Mouse (Mus musculus) liver, postnatal 0 days (tissue): ENCODE data around the gene Arhgap22. TPM values are rescaled to one million over a fixed set of nuclear protein-coding genes. Genes with fewer than 3 reads are reported as not detected.

Experiments used
- ATAC-seq: fragments of 200-750 bp; cut with Nextera tagmentation; 2 replicates; pipeline ENCODE4 v1.8.0; 2017; ENCODE audit warnings: mild to moderate bottlenecking, moderate library complexity
- DNase-seq: peaks from one replicate; pipeline ENCODE4 v3.0.0-alpha.2; 2016
- H3K27ac ChIP-seq: fragments of 300-500 bp; sonication (generic); 2 replicates; pipeline ENCODE4 v1.5.1; 2014; ENCODE audit warnings: antibody characterized with exemption, moderate library complexity, mild to moderate bottlenecking, low read depth
- H3K27me3 ChIP-seq: fragments of 300-500 bp; sonication (generic); 2 replicates; pipeline ENCODE4 v1.6.1; 2014; ENCODE audit warnings: low read length, control low read depth, mixed read lengths; ENCODE audit not compliant: insufficient read depth
- H3K36me3 ChIP-seq: fragments of 300-500 bp; sonication (generic); replicated peaks from 2 replicates; pipeline ENCODE4 v1.6.1; 2014; ENCODE audit warnings: mild to moderate bottlenecking, control low read depth, low read length, moderate library complexity, mixed read lengths; ENCODE audit not compliant: insufficient read depth
- H3K4me1 ChIP-seq: fragments of 300-500 bp; sonication (generic); 2 replicates; pipeline ENCODE4 v1.6.1; 2014; ENCODE audit warnings: antibody characterized with exemption, mild to moderate bottlenecking, control low read depth; ENCODE audit not compliant: insufficient read depth
- H3K4me2 ChIP-seq: fragments of 300-500 bp; sonication (generic); 2 replicates; pipeline ENCODE4 v1.6.1; 2014; ENCODE audit warnings: low read depth, mild to moderate bottlenecking, low read length, moderate library complexity, mixed read lengths
- H3K4me3 ChIP-seq: fragments of 300-500 bp; sonication (generic); 2 replicates; pipeline ENCODE4 v1.5.1; 2014; ENCODE audit warnings: low read depth, low read length
- H3K9ac ChIP-seq: fragments of 300-500 bp; sonication (generic); replicated peaks from 2 replicates; pipeline ENCODE4 v1.6.1; 2014; ENCODE audit warnings: mild to moderate bottlenecking, moderate library complexity
- H3K9me3 ChIP-seq: fragments of 300-500 bp; sonication (generic); 2 replicates; pipeline ENCODE4 v1.6.1; 2016; ENCODE audit warnings: mild to moderate bottlenecking, control low read depth, low read length, mixed read lengths
- CTCF ChIP-seq: sonication (generic); IDR thresholded peaks from 2 replicates; pipeline ENCODE4 v1.5.1; 2016; ENCODE audit warnings: antibody characterized with exemption, low read depth
- EP300 ChIP-seq: IDR thresholded peaks from 2 replicates; pipeline ENCODE4 v1.6.1; 2016; ENCODE audit warnings: antibody characterized with exemption, low read depth, mild to moderate bottlenecking
- WGBS: fragments of 180-500 bp; shearing (Covaris S2); extraction: QIAGEN DNeasy Blood & Tissue Kit; methylation state at CpG from one replicate; pipeline ENCODE4 v1.1.7; 2014; ENCODE audit not compliant: insufficient replicate concordance; 5-methylcytosine and 5-hydroxymethylcytosine counted together
- polyA plus RNA-seq: library from polyadenylated mRNA; unstranded; fragments of >200 nt; fragmentation: Nextera tagmentation; extraction: Ambion mirVana; gene quantifications from 2 replicates; pipeline ENCODE4 v1.2.1, GENCODE M21; 2015

Gene Arhgap22
- polyA plus RNA-seq, 1 experiment from 2014 or later = 0.73 TPM

GRCm38 (mm10) chr14:33216343-33217208 is 2.8 kb downstream of the Arhgap22 start:
- no peaks in the 10 kb centered on the region for H3K9me3 ChIP-seq
- H3K4me2 ChIP-seq = no peak overlapping the region
- peaks cover 3% of the 10 kb centered on the region; the same call in 1 of the 2 replicates for H3K27me3 ChIP-seq
- no peaks in the 10 kb centered on the region for H3K36me3 ChIP-seq
- peaks cover 9% of the 10 kb centered on the region for H3K4me1 ChIP-seq
- H3K4me3 ChIP-seq = no peak overlapping the region
- DNase-seq (no peak), ATAC-seq (no peak)
- no peak overlapping the region for H3K27ac ChIP-seq
- TF ChIP-seq EP300 = no peak
- no peak for TF ChIP-seq CTCF
- no peak overlapping the region for H3K9ac ChIP-seq
- 67% methylated on average over 19 of the region's 19 CpGs for WGBS

GRCm38 (mm10) chr14:33225235-33225634 is 11.4 kb downstream of the Arhgap22 start:
- TF ChIP-seq CTCF (no peak), EP300 (no peak)
- Histone ChIP-seq H3K4me1 (no peaks in the 10 kb centered on the region), H3K4me3 (no peak overlapping the region), H3K36me3 (no peaks in the 10 kb centered on the region), H3K9ac (no peak overlapping the region), H3K27ac (no peak overlapping the region), H3K9me3 (no peaks in the 10 kb centered on the region), H3K4me2 (no peak overlapping the region), H3K27me3 (no peaks in the 10 kb centered on the region)
- 80% methylated on average over 4 of the region's 4 CpGs for WGBS
- no peak for DNase-seq
- ATAC-seq = no peak

- WGBS = 78% methylated on average over 4 of the region's 4 CpGs
- TF ChIP-seq CTCF = no peak
- no peak for TF ChIP-seq EP300
- no peaks in the 10 kb centered on the region for H3K27me3 ChIP-seq
- no peak for ATAC-seq
- no peaks in the 10 kb centered on the region for H3K9me3 ChIP-seq
- H3K27ac ChIP-seq = no peak overlapping the region
- no peaks in the 10 kb centered on the region for H3K36me3 ChIP-seq
- H3K9ac ChIP-seq = no peak overlapping the region
- no peaks in the 10 kb centered on the region for H3K4me1 ChIP-seq
- DNase-seq = no peak
- no peak overlapping the region for H3K4me3 ChIP-seq
- no peak overlapping the region for H3K4me2 ChIP-seq
Measured at GRCm38 (mm10) chr14:33230672-33231071, 16.8 kb downstream of the Arhgap22 start.

- TF ChIP-seq EP300 (no peak), CTCF (no peak)
- H3K9ac ChIP-seq = no peak overlapping the region
- 52% methylated on average over 3 of the region's 3 CpGs for WGBS
- no peak overlapping the region for H3K27ac ChIP-seq
- H3K4me2 ChIP-seq = no peak overlapping the region
- H3K4me3 ChIP-seq = no peak overlapping the region
- H3K4me1 ChIP-seq = no peaks in the 10 kb centered on the region
- DNase-seq (no peak), ATAC-seq (no peak)
- H3K27me3 ChIP-seq = no peaks in the 10 kb centered on the region
- no peaks in the 10 kb centered on the region for H3K36me3 ChIP-seq
- H3K9me3 ChIP-seq = no peaks in the 10 kb centered on the region
Measured at GRCm38 (mm10) chr14:33231311-33231710, 17.5 kb downstream of the Arhgap22 start.

GRCm38 (mm10) chr14:33232048-33232447 is 18.2 kb downstream of the Arhgap22 start:
- H3K36me3 ChIP-seq = no peaks in the 10 kb centered on the region
- H3K9ac ChIP-seq = no peak overlapping the region
- 29% methylated on average over 5 of the region's 5 CpGs for WGBS
- DNase-seq (no peak), ATAC-seq (no peak)
- no peaks in the 10 kb centered on the region for H3K27me3 ChIP-seq
- no peak for TF ChIP-seq CTCF
- no peak for TF ChIP-seq EP300
- no peak overlapping the region for H3K4me2 ChIP-seq
- no peak overlapping the region for H3K4me3 ChIP-seq
- H3K9me3 ChIP-seq = no peaks in the 10 kb centered on the region
- H3K4me1 ChIP-seq = no peaks in the 10 kb centered on the region
- no peak overlapping the region for H3K27ac ChIP-seq

- Histone ChIP-seq H3K27me3 (no peaks in the 10 kb centered on the region), H3K9me3 (no peaks in the 10 kb centered on the region), H3K4me3 (no peak overlapping the region), H3K27ac (no peak overlapping the region), H3K4me2 (no peak overlapping the region), H3K4me1 (no peaks in the 10 kb centered on the region), H3K9ac (no peak overlapping the region), H3K36me3 (no peaks in the 10 kb centered on the region)
- ATAC-seq (no peak), DNase-seq (no peak)
- 56% methylated on average over 6 of the region's 6 CpGs for WGBS
- no peak for TF ChIP-seq EP300
- TF ChIP-seq CTCF = no peak
Measured at GRCm38 (mm10) chr14:33235661-33236060, 21.8 kb downstream of the Arhgap22 start.
